In the genomic region with DNA sequence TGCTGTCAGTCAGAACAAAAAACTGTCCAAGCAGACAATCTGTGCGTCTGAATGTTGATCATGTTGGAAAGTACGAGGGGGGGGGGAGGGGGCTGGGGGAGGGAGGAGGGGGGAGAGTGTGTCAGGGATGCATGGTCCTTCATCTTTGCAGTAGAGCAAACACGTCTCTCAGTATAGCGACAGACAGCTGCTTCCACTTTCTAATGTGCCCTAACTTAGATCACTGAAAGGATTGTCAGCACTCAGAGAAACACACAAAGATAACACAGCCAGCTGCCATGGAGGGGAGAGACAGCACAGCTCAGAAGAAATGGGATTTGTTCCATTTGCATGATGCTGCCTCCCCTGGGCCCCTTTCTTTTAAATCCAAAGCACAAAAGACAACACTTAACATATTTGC, we compare ENCODE assay signal across 18 mouse cellular contexts. TPM values are rescaled to one million over a fixed set of nuclear protein-coding genes. Genes with fewer than 3 reads are reported as not detected.
DNase-seq lines count a peak whose midpoint lies in the region; ATAC-seq lines count a peak whose summit lies in the region.
"Had no signal": no experiment of that assay in that cellular context is flagged by ENCODE, and none has a peak within 500 bp of the region (broad histone marks: within the 10 kb centered on the region; RNA-seq: fewer than 3 reads in every experiment).

No protein-coding gene starts in this region.

- peak; percentile 58 for DNase-seq in embryo, embryonic 10 days (ENCODE audit: low spot score)
- no peak for DNase-seq in embryo, embryonic 9.5 days (ENCODE audit: extremely low spot score)
- no peak for DNase-seq in neural tube, embryonic 11.5 days (ENCODE audit: low spot score)
- no peak for DNase-seq in neural tube, embryonic 10.5 days (ENCODE audit: extremely low spot score, low spot score)
- DNase-seq in cerebellum, adult 11-12 months, result no peak
- no peak for DNase-seq in liver, embryonic 11.5 days (ENCODE audit: low spot score)
- DNase-seq: adrenal gland, postnatal 36 days; cerebellum, adult 8-10 months; gastrocnemius, postnatal 25 days; kidney, postnatal 4 days; lung, postnatal 14 days; thymus, adult 2 months had no signal

- H3K4me3 ChIP-seq in neural tube, embryonic 11.5 days (ENCODE audit: low read depth, low read length), result no peak overlapping the region
- H3K4me3 ChIP-seq in midbrain, embryonic 12.5 days, result no peak overlapping the region
- H3K4me3 ChIP-seq in liver, embryonic 12.5 days, result no peak overlapping the region
- no peak overlapping the region for H3K4me3 ChIP-seq in liver, embryonic 11.5 days (ENCODE audit: low read depth, low read length)
- H3K4me3 ChIP-seq: erythroblast, embryonic 14.5 days; intestine, embryonic 15.5 days; left cerebral cortex, adult 2 months; limb, embryonic 15.5 days had no signal

- no peaks in the 10 kb centered on the region for H3K36me3 ChIP-seq in neural tube, embryonic 11.5 days (ENCODE audit: control insufficient read depth, insufficient read depth, low read length)
- no peaks in the 10 kb centered on the region for H3K36me3 ChIP-seq in midbrain, embryonic 12.5 days
- H3K36me3 ChIP-seq in liver, embryonic 12.5 days, result no peaks in the 10 kb centered on the region
- H3K36me3 ChIP-seq in liver, embryonic 11.5 days (ENCODE audit: control insufficient read depth, insufficient read depth, low read length), result no peaks in the 10 kb centered on the region
- H3K36me3 ChIP-seq: intestine, embryonic 15.5 days; limb, embryonic 15.5 days had no signal

- peak; percentile 43; the same call in 1 of the 2 replicates for ATAC-seq in neural tube, embryonic 11.5 days (ENCODE audit: insufficient read depth, low FRiP score, low TSS enrichment)
- ATAC-seq in midbrain, embryonic 12.5 days (ENCODE audit: low FRiP score, low read depth), result peak; percentile 83
- ATAC-seq in liver, embryonic 12.5 days, result no peak
- ATAC-seq in liver, embryonic 11.5 days (replicated peaks; ENCODE audit: low FRiP score), result no peak
- ATAC-seq: intestine, embryonic 15.5 days had no signal

- H3K4me2 ChIP-seq in neural tube, embryonic 11.5 days (ENCODE audit: low read depth), result no peak overlapping the region
- H3K4me2 ChIP-seq in midbrain, embryonic 12.5 days (replicated peaks), result peak overlapping the region; percentile 29
- H3K4me2 ChIP-seq in liver, embryonic 12.5 days, result no peak overlapping the region
- no peak overlapping the region for H3K4me2 ChIP-seq in liver, embryonic 11.5 days
- H3K4me2 ChIP-seq: intestine, embryonic 15.5 days; limb, embryonic 15.5 days had no signal

- H3K9ac ChIP-seq in neural tube, embryonic 11.5 days (ENCODE audit: low read length), result no peak overlapping the region; the same call in 1 of the 2 replicates
- no peak overlapping the region; the same call in 1 of the 2 replicates for H3K9ac ChIP-seq in midbrain, embryonic 12.5 days (replicated peaks)
- no peak overlapping the region for H3K9ac ChIP-seq in liver, embryonic 12.5 days
- no peak overlapping the region for H3K9ac ChIP-seq in liver, embryonic 11.5 days (ENCODE audit: low read depth, low read length)
- H3K9ac ChIP-seq: intestine, embryonic 15.5 days; limb, embryonic 15.5 days had no signal

- no peaks in the 10 kb centered on the region for H3K9me3 ChIP-seq in neural tube, embryonic 11.5 days (ENCODE audit: control insufficient read depth, low read length)
- H3K9me3 ChIP-seq in midbrain, embryonic 12.5 days, result no peaks in the 10 kb centered on the region
- no peaks in the 10 kb centered on the region for H3K9me3 ChIP-seq in liver, embryonic 12.5 days (replicated peaks)
- H3K9me3 ChIP-seq in liver, embryonic 11.5 days (ENCODE audit: control insufficient read depth, low read length), result no peaks in the 10 kb centered on the region
- H3K9me3 ChIP-seq: intestine, embryonic 15.5 days; limb, embryonic 15.5 days had no signal

- peaks cover 19% of the 10 kb centered on the region for H3K4me1 ChIP-seq in neural tube, embryonic 11.5 days (ENCODE audit: control insufficient read depth, insufficient read depth, low read length)
- peaks cover 52% of the 10 kb centered on the region for H3K4me1 ChIP-seq in midbrain, embryonic 12.5 days
- H3K4me1 ChIP-seq in liver, embryonic 12.5 days, result no peaks in the 10 kb centered on the region; the same call in 1 of the 2 replicates
- no peaks in the 10 kb centered on the region for H3K4me1 ChIP-seq in liver, embryonic 11.5 days (replicated peaks; ENCODE audit: control insufficient read depth, insufficient read depth, low read length)
- H3K4me1 ChIP-seq: intestine, embryonic 15.5 days had no signal

- no peak overlapping the region for H3K27ac ChIP-seq in neural tube, embryonic 11.5 days (ENCODE audit: low read depth, low read length)
- peak overlapping the region; percentile 69 for H3K27ac ChIP-seq in midbrain, embryonic 12.5 days (replicated peaks)
- H3K27ac ChIP-seq in liver, embryonic 12.5 days, result no peak overlapping the region
- H3K27ac ChIP-seq in liver, embryonic 11.5 days (ENCODE audit: low read depth, low read length), result no peak overlapping the region
- H3K27ac ChIP-seq: intestine, embryonic 15.5 days; left cerebral cortex, adult 2 months; limb, embryonic 15.5 days had no signal

- no peaks in the 10 kb centered on the region for H3K27me3 ChIP-seq in neural tube, embryonic 11.5 days (ENCODE audit: control insufficient read depth, insufficient read depth, low read length)
- peaks cover 13% of the 10 kb centered on the region; the same call in 1 of the 2 replicates for H3K27me3 ChIP-seq in midbrain, embryonic 12.5 days
- H3K27me3 ChIP-seq in liver, embryonic 12.5 days (replicated peaks), result no peaks in the 10 kb centered on the region
- no peaks in the 10 kb centered on the region for H3K27me3 ChIP-seq in liver, embryonic 11.5 days (replicated peaks; ENCODE audit: control insufficient read depth, insufficient read depth, low read length)
- H3K27me3 ChIP-seq: intestine, embryonic 15.5 days had no signal

- WGBS in neural tube, embryonic 11.5 days, result 9% methylated on average over 3 of the region's 4 CpGs
- WGBS in midbrain, embryonic 12.5 days, result 10% methylated on average over 4 of the region's 4 CpGs
- WGBS in liver, embryonic 12.5 days (ENCODE audit: insufficient replicate concordance), result 60% methylated on average over 4 of the region's 4 CpGs
- 36% methylated on average over 4 of the region's 4 CpGs for WGBS in liver, embryonic 11.5 days

RNA-seq across cellular contexts. Expression of a gene that starts 18.1 kb away (rescaled TPM):
- polyA plus RNA-seq in neural tube, embryonic 11.5 days (2014; fragmentation: Nextera tagmentation; extraction: Ambion mirVana), result 17.5 and 18.1 TPM in 2 replicates
- polyA plus RNA-seq in midbrain, embryonic 12.5 days (2016; fragmentation: Nextera tagmentation; extraction: Ambion mirVana), result 17.0 and 19.6 TPM in 2 replicates
- 3.2 and 3.9 TPM in 2 replicates for polyA plus RNA-seq in liver, embryonic 12.5 days (2016; fragmentation: Nextera tagmentation; extraction: Ambion mirVana)
- 4.8 and 7.2 TPM in 2 replicates for polyA plus RNA-seq in liver, embryonic 11.5 days (2014; fragmentation: Nextera tagmentation; extraction: Ambion mirVana)
- polyA plus RNA-seq: erythroblast, embryonic 14.5 days had no signal

Comparison
In these comparisons a context has a peak if more than half of its experiments do, and no peak if none do; other contexts are left out.
1. ATAC-seq: peak in neural tube, embryonic 11.5 days (single experiment) and midbrain, embryonic 12.5 days (single experiment); none in liver, embryonic 12.5 days (single experiment) and liver, embryonic 11.5 days (single experiment).